Mouse (Mus musculus): ENCODE data around the gene Tbcd.
A peak's percentile ranks its signal among the peaks of the same experiment; 100 is the strongest.

GRCm38 (mm10) chr11:121522156-121522762 is 70.5 kb downstream of the Tbcd start:
- TF ChIP-seq POLR2A (IDR thresholded peaks at IDR 0.05; ENCODE audit: insufficient read length, low read depth): no peak
- TF ChIP-seq MYOD1 (IDR thresholded peaks at IDR 0.05; ENCODE audit: control insufficient read depth in 1 of 3, insufficient read length in 2 of 3, low read depth in 2 of 3): peak in 1 of 3 experiments; percentile 82
- TF ChIP-seq MAX (IDR thresholded peaks at IDR 0.05; ENCODE audit: low read depth): no peak
- TF ChIP-seq USF1 (IDR thresholded peaks at IDR 0.05; ENCODE audit: low read depth): no peak
